Mouse (Mus musculus) embryonic facial prominence, embryonic 14.5 days (tissue): ENCODE results near the gene Tspan15. TPM values are rescaled to one million over a fixed set of nuclear protein-coding genes. Genes with fewer than 3 reads are reported as not detected.

ENCODE experiments used
- ATAC-seq: fragments of 200-750 bp; cut with Nextera tagmentation; 2 replicates; pipeline ENCODE4 v1.8.0; 2017; ENCODE audit warnings: low read depth, moderate number of reproducible peaks, moderate TSS enrichment
- DNase-seq: peaks from one replicate; pipeline ENCODE4 v3.0.0-alpha.2; 2015; ENCODE audit warnings: low spot score
- H3K27ac ChIP-seq: fragments of 300-500 bp; sonication (generic); replicated peaks from 2 replicates; pipeline ENCODE4 v1.5.1; 2014; ENCODE audit warnings: low read depth, mild to moderate bottlenecking, low read length, moderate library complexity
- H3K27me3 ChIP-seq: fragments of 300-500 bp; sonication (generic); replicated peaks from 2 replicates; pipeline ENCODE4 v1.6.1; 2014; ENCODE audit warnings: low read length; ENCODE audit not compliant: control insufficient read depth, insufficient read depth
- H3K36me3 ChIP-seq: fragments of 300-500 bp; sonication (generic); 2 replicates; pipeline ENCODE4 v1.6.1; 2014; ENCODE audit warnings: low read length, mixed read lengths; ENCODE audit not compliant: control insufficient read depth, insufficient read depth
- H3K4me1 ChIP-seq: fragments of 300-500 bp; sonication (generic); 2 replicates; pipeline ENCODE4 v1.6.1; 2014; ENCODE audit warnings: antibody characterized with exemption, low read length; ENCODE audit not compliant: control insufficient read depth, insufficient read depth
- H3K4me2 ChIP-seq: fragments of 300-500 bp; sonication (generic); 2 replicates; pipeline ENCODE4 v1.6.1; 2014; ENCODE audit warnings: low read depth, mild to moderate bottlenecking, low read length, moderate library complexity, mixed read lengths
- H3K4me3 ChIP-seq: fragments of 300-500 bp; sonication (generic); 2 replicates; pipeline ENCODE4 v1.5.1; 2014; ENCODE audit warnings: low read depth, mild to moderate bottlenecking, low read length
- H3K9ac ChIP-seq: fragments of 300-500 bp; sonication (generic); 2 replicates; pipeline ENCODE4 v1.6.1; 2014; ENCODE audit warnings: low read depth, mild to moderate bottlenecking, low read length, moderate library complexity, mixed read lengths
- H3K9me3 ChIP-seq: fragments of 300-500 bp; sonication (generic); 2 replicates; pipeline ENCODE4 v1.6.1; 2016; ENCODE audit warnings: low read length; ENCODE audit not compliant: control insufficient read depth
- WGBS: fragments of 180-500 bp; shearing (Covaris S2); extraction: QIAGEN DNeasy Blood & Tissue Kit; methylation state at CpG from one replicate; pipeline ENCODE4 v1.1.7; 2014; 5-methylcytosine and 5-hydroxymethylcytosine counted together
- polyA plus RNA-seq: library from polyadenylated mRNA; unstranded; fragments of >200 nt; fragmentation: Nextera tagmentation; extraction: Ambion mirVana; gene quantifications from 2 replicates; pipeline ENCODE4 v1.2.1, GENCODE M21; 2014

Tspan15 gene
- polyA plus RNA-seq, 1 experiment from 2014 or later: 9.5 TPM

GRCm38 (mm10) chr10:62211310-62211709, 19.7 kb downstream of the Tspan15 start:
- no peaks in the 10 kb centered on the region for H3K9me3 ChIP-seq

GRCm38 (mm10) chr10:62208241-62208896, 22.7 kb downstream of the Tspan15 start:
- 0 out of 2 replicates have a peak, but pooled peaks cover 5% of the 10 kb centered on the region for H3K4me1 ChIP-seq
- H3K27ac ChIP-seq: no peak overlapping the region
- H3K9ac ChIP-seq: no peak overlapping the region
- no peak overlapping the region for H3K4me3 ChIP-seq
- DNase-seq (no peak), ATAC-seq (peak; percentile 37; the same call in 1 of the 2 replicates)
- no peaks in the 10 kb centered on the region for H3K36me3 ChIP-seq
- 45% methylated on average over 10 of the region's 10 CpGs for WGBS
- no peak overlapping the region for H3K4me2 ChIP-seq
- no peaks in the 10 kb centered on the region for H3K9me3 ChIP-seq
- no peaks in the 10 kb centered on the region for H3K27me3 ChIP-seq

More at GRCm38 (mm10) chr10:62211310-62211709, 19.7 kb downstream of the Tspan15 start:
- no peak overlapping the region for H3K9ac ChIP-seq
- 0 out of 2 replicates have a peak, but pooled peaks cover 5% of the 10 kb centered on the region for H3K4me1 ChIP-seq
- no peak overlapping the region for H3K4me2 ChIP-seq
- no peak overlapping the region for H3K4me3 ChIP-seq
- 0 out of 2 replicates have a peak overlapping the region, but pooled peaks have one; percentile 21 for H3K27ac ChIP-seq
- WGBS: 66% methylated on average over 6 of the region's 6 CpGs
- H3K36me3 ChIP-seq: no peaks in the 10 kb centered on the region
- no peak for ATAC-seq
- no peaks in the 10 kb centered on the region for H3K27me3 ChIP-seq
- no peak for DNase-seq

- no peaks in the 10 kb centered on the region for H3K27me3 ChIP-seq
- H3K4me3 ChIP-seq: no peak overlapping the region
- WGBS: 77% methylated on average over 6 of the region's 6 CpGs
- H3K27ac ChIP-seq: no peak overlapping the region
- no peak for DNase-seq
- ATAC-seq: no peak
- H3K9me3 ChIP-seq: no peaks in the 10 kb centered on the region
- H3K36me3 ChIP-seq: no peaks in the 10 kb centered on the region
- no peaks in the 10 kb centered on the region for H3K4me1 ChIP-seq
- no peak overlapping the region for H3K9ac ChIP-seq
- no peak overlapping the region for H3K4me2 ChIP-seq
These were observed 28.5 kb downstream of the Tspan15 start for GRCm38 (mm10) chr10:62202574-62202973.

GRCm38 (mm10) chr10:62198891-62199290, 32.2 kb downstream of the Tspan15 start:
- Histone ChIP-seq H3K9me3 (no peaks in the 10 kb centered on the region), H3K27ac (no peak overlapping the region), H3K4me3 (no peak overlapping the region), H3K27me3 (no peaks in the 10 kb centered on the region), H3K4me2 (no peak overlapping the region), H3K9ac (no peak overlapping the region), H3K4me1 (no peaks in the 10 kb centered on the region), H3K36me3 (no peaks in the 10 kb centered on the region)
- ATAC-seq: no peak
- 54% methylated on average over 1 of the region's 1 CpGs for WGBS
- DNase-seq: no peak

GRCm38 (mm10) chr10:62197403-62197802, 33.6 kb downstream of the Tspan15 start:
- no peak overlapping the region for H3K4me3 ChIP-seq
- H3K4me1 ChIP-seq: no peaks in the 10 kb centered on the region
- H3K27ac ChIP-seq: no peak overlapping the region
- no peak for DNase-seq
- no peaks in the 10 kb centered on the region for H3K9me3 ChIP-seq
- no peaks in the 10 kb centered on the region for H3K27me3 ChIP-seq
- WGBS: 74% methylated on average over 4 of the region's 4 CpGs
- no peak overlapping the region for H3K4me2 ChIP-seq
- ATAC-seq: no peak
- no peaks in the 10 kb centered on the region for H3K36me3 ChIP-seq
- H3K9ac ChIP-seq: no peak overlapping the region

GRCm38 (mm10) chr10:62195376-62195775, 35.7 kb downstream of the Tspan15 start:
- no peak overlapping the region for H3K4me3 ChIP-seq
- H3K9ac ChIP-seq: no peak overlapping the region
- ATAC-seq (no peak), DNase-seq (no peak)
- no peaks in the 10 kb centered on the region for H3K36me3 ChIP-seq
- no peaks in the 10 kb centered on the region for H3K9me3 ChIP-seq
- 41% methylated on average over 7 of the region's 7 CpGs for WGBS
- H3K4me1 ChIP-seq: no peaks in the 10 kb centered on the region
- no peak overlapping the region for H3K4me2 ChIP-seq
- H3K27ac ChIP-seq: no peak overlapping the region
- no peaks in the 10 kb centered on the region for H3K27me3 ChIP-seq

- Histone ChIP-seq H3K4me1 (no peaks in the 10 kb centered on the region; the same call in 1 of the 2 replicates), H3K4me2 (no peak overlapping the region), H3K36me3 (no peaks in the 10 kb centered on the region), H3K27ac (no peak overlapping the region), H3K4me3 (no peak overlapping the region), H3K9me3 (no peaks in the 10 kb centered on the region), H3K27me3 (no peaks in the 10 kb centered on the region), H3K9ac (no peak overlapping the region)
- ATAC-seq (no peak), DNase-seq (no peak)
- 55% methylated on average over 6 of the region's 6 CpGs for WGBS
These were observed 36.1 kb downstream of the Tspan15 start for GRCm38 (mm10) chr10:62194946-62195345.

GRCm38 (mm10) chr10:62194461-62194860, 36.6 kb downstream of the Tspan15 start:
- H3K4me2 ChIP-seq: no peak overlapping the region
- H3K27ac ChIP-seq: no peak overlapping the region
- peak; percentile 31; the same call in 1 of the 2 replicates for ATAC-seq
- no peaks in the 10 kb centered on the region for H3K9me3 ChIP-seq
- no peak overlapping the region for H3K4me3 ChIP-seq
- no peaks in the 10 kb centered on the region; the same call in 1 of the 2 replicates for H3K4me1 ChIP-seq
- H3K36me3 ChIP-seq: no peaks in the 10 kb centered on the region
- no peak overlapping the region for H3K9ac ChIP-seq
- DNase-seq: no peak
- no peaks in the 10 kb centered on the region for H3K27me3 ChIP-seq
- 66% methylated on average over 5 of the region's 5 CpGs for WGBS

GRCm38 (mm10) chr10:62194043-62194442, 37.0 kb downstream of the Tspan15 start:
- Histone ChIP-seq H3K4me1 (no peaks in the 10 kb centered on the region; the same call in 1 of the 2 replicates), H3K36me3 (no peaks in the 10 kb centered on the region), H3K4me3 (no peak overlapping the region), H3K4me2 (no peak overlapping the region), H3K9me3 (no peaks in the 10 kb centered on the region), H3K27ac (no peak overlapping the region), H3K9ac (no peak overlapping the region), H3K27me3 (no peaks in the 10 kb centered on the region)
- 83% methylated on average over 6 of the region's 6 CpGs for WGBS
- ATAC-seq (no peak), DNase-seq (no peak)
